Mouse (Mus musculus) myocyte (in vitro differentiated cells): ENCODE results near the gene Adcy1.

Source experiments
- CEBPB ChIP-seq: IDR thresholded peaks from 2 replicates; pipeline ENCODE4 v1.6.1; 2011; ENCODE audit warnings: mild to moderate bottlenecking, moderate library complexity; ENCODE audit not compliant: poor library complexity, insufficient read depth, severe bottlenecking
- MAX ChIP-seq: IDR thresholded peaks from one replicate; pipeline ENCODE4 v1.6.1; 2011; ENCODE audit warnings: low read depth, mild to moderate bottlenecking, control low read depth
- POLR2A ChIP-seq: IDR thresholded peaks from one replicate; pipeline ENCODE4 v1.6.1; 2011; ENCODE audit warnings: low read depth, mild to moderate bottlenecking, control low read depth, moderate library complexity; ENCODE audit not compliant: insufficient read length

DNA sequence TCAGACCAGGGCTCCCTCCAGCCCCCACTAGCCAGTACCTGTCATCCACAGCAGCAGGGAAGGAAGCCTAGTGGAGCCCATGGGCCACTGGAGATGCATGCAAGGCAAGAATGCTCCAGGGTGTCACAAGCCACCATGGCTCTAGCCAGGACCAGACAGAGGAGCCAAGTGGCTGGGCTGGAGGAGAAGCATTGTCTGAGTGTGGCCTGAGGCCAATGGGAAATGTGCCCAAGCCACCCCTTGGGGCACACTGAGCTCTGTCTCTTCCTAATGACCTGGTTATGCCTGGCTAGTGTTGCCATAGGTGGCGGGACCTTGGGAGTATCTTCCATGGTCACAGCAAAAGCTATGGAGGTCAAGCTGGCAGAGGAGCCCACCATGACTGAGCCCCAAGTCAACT is 106.4 kb downstream of the Adcy1 start:
- no peak for TF ChIP-seq MAX
- TF ChIP-seq POLR2A: no peak
- TF ChIP-seq CEBPB: no peak
